Mouse (Mus musculus): ENCODE data around the gene Asl.

- TF ChIP-seq POLR2A (IDR thresholded peaks at IDR 0.05; ENCODE audit: insufficient read depth, low read depth, low read length) (no peak), CTCF (IDR thresholded peaks at IDR 0.05; ENCODE audit: insufficient read depth, low read depth, low read length) (no peak)
Observed at GRCm38 (mm10) chr5:130009784-130010183, 19.3 kb downstream of the Asl start.

Measured in olfactory bulb, adult 2 months (tissue).